Mouse (Mus musculus): ENCODE measurements around the gene Ppp1r27.

Gene Ppp1r27

DNA sequence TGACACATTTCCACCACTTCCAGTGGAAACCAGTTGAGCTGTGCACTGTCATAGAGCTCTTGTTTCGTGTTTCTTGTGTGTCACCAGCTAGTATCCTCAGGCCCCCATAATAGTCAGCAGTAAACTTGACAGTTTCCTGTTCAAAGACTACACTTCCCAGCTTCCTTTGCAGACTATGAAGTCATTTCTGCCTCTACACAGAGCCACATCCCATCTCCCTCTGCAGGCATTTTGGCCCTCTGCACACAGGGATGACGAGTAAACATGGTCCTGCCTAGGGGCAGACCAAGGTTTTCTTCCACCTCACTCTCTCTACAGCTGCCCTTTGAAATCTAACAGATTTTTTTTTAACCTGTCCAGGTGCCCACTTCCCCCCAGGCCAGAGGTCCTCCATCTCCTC is 3.5 kb downstream of the Ppp1r27 start:
- DNase-seq (ENCODE audit: low read depth, low spot score): peak; percentile 71

DNA sequence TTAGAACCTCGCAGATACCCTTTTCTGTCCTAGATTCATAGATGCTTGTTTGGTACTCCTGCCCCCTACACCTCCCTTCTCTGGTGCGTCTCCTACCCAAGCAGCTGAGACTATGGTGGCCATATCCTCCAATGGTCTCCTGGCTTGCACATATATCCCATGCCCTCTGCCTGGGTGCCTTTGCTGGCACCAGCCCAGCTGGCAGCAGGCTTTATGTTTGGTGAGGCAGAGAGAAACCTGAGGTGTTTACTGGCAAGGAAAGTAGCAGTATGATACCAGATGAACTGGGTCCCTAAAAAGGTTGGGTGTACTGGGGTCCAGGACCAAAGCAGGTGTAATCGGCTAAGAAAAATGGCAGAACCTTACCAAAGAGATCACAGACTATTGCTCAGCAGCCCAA is 5.0 kb downstream of the Ppp1r27 start:
- DNase-seq (ENCODE audit: low read depth, low spot score): no peak

DNA sequence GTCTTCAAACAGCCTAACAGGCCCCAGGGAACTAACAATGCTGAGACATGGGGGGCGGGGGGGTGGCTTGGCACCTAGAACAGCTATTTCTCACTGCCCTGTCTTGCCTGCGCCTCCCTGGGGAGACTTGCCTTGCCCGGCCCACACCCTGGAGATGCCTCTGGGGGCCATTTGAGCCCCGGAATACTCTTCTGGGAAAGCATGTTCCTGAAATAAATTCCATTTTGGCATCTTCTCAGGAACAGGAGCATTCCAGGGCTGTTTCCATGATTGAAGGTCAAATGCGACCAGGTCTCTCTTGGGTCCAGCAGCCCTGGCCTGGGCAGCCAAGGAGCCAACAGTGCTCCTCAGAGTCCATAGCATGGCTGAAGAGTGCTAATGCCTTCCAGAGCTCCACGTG is 8.6 kb downstream of the Ppp1r27 start:
- DNase-seq (ENCODE audit: low read depth, low spot score): no peak

DNA sequence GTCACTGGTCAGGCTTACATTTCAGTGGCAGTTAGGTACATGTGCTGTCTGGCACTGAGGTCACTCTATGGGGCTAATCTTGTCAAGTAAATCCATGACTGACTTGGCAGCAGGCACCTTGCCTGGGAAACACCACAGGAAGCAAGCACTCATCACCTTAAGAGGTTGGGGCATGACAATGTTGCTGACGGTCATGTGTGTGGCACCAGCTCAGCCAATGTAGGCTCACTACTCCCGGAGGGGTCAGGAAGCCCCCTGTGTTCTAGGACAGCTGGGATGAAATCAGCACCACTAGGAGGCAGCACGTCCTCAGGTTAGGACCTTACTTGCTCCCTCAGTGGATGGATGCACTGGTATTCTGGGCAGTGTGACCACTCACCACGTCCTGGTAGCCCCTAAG is 9.0 kb downstream of the Ppp1r27 start:
- DNase-seq (ENCODE audit: low read depth, low spot score): peak; percentile 33

DNA sequence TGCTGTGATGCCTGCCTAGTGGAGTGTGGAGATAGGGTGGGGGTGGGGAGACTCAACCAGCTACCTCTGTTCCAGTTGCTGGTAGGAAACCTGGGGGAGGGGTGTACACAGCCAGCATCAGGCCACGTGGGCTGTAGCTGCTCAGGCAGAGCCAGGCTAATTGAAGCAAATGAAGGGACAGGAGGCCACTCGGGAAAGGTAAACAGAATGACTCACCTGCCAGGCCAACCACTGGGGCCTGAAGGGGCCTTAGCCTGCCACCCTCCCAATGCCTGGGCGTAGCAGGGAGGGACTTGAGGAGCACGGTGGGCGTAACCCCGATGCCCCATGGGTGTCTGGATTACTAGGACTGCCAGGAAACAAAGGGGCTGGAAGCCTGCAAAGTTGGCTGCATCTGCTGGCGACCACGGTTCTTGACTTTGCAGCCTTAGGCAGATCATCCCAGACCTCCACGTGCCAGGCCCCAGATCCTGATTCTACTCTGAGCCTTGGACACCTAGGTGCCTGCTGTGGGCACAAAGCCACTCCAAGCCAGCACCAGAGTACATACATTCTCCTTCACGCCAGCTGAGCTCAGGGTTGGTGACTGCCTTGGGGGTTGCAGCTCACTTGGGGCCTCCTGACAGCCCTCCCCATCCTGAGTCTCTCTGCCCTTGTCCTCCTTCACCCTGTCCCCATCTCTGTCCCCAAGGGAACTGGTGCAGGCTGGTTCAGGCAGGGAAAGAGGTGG is 11.5 kb downstream of the Ppp1r27 start:
- no peak for DNase-seq (ENCODE audit: low read depth, low spot score)

DNA sequence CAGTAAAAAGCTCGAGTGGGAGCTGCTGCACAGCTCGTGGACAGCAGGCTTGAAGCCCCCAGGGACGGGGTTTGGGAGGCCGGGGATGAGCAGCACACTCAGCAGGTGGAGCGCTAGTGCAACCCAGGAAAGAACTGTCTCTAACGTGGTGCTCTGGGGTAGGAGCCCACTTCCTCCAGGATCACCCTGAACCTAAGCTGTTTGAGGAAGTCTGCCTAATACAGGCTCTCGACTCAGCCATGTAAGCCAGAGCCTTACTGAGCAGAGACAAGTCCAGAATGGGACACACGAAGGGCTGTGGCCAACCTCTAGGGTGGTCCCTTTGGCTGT is 12.0 kb downstream of the Ppp1r27 start:
- DNase-seq (ENCODE audit: low read depth, low spot score): no peak

DNA sequence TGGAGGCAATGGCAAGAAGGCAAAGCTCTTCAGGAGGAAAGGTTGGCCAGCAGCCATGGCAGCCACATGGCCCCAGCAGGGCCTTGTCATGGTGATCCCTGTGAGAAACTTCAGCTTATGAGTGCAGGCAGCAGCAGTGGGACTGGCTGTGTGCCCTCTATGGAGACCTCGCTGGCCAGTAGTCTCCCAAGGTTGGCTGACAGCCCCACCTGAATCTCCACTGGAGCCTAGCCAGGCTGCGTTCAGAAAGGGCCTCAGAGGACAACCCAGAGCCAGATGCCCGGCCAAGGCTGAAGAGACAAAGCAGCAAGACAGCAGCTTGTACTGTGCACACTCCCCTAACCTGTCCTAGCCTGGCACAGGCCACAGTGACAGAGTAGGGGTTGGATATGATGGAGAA is 12.4 kb downstream of the Ppp1r27 start:
- peak; percentile 47 for DNase-seq (ENCODE audit: low read depth, low spot score)

DNA sequence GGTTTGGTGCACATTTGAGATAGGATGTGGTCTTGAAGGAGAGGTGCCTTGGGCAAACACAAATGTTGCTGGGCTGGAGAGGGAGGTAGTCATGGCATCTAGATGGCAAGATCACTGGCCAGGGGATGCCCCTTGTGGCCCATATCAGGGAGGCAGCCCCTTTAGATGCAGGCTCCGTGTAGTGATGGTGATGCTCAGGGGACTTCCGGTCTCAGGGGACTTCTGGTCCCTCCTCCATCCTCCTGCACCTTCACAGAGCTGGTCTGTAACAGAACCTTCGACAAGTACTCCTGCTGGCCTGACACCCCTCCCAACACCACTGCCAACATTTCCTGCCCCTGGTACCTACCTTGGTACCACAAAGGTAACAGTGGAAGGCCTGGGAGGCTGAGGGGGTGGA is 15.1 kb downstream of the Ppp1r27 start:
- DNase-seq (ENCODE audit: low read depth, low spot score): no peak

DNA sequence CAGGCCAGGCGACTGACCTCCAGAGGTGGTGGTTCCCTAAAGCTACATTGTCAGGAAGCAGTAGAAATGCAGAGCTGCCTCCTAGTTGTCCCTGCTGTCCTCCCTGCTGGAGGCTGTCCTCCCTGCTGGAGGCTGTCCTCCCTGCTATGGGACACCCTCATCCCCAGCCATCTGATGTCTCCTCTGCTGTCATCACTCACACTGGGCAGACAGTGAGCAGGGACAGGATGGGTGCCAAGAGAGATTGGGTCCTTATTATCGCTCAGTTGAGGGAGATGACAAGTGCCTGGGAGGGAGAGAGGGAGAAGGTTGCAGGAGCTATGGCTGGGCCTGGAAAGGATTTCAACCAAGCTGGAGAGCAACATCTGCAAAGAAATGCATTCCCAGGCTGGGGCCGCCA is 15.8 kb downstream of the Ppp1r27 start:
- DNase-seq (ENCODE audit: low read depth, low spot score): no peak

DNA sequence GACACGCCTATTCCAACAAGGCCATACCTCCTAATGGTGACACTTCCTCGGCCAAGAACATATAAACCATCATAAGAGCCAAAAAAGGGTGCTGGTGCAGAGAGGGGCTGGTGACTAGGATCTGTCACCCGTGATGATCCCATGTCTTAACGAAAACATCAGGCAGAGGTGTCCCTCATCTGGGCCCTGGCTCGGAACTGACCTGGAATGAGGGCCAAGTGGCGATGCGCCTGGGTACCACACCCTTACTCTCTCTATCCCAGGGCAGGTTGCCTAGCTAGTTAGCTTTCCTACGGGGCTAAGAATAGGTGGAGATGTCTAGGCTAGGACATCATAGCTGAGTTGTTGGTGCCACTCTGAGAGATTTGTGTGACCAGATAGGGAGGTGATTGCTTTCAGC is 16.8 kb downstream of the Ppp1r27 start:
- DNase-seq (ENCODE audit: low read depth, low spot score): no peak

DNA sequence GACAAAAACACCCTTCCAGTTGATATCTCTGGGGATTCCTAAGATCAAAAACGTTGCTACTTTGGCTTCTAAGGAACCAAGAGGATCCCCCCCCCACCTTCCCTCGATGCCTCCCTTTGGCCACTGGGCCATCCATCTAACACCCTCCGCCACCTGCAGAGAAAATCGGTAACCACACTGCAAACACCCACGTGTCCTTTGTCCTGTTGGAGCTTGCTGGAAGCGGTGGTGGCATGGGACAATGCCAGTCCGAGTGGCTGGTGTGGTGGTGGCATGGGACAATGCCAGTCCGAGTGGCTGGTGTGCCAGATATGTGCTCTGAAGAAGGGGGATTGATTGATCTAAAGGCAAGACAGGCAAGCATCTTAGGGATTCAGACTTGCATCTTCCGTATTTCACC is 19.3 kb downstream of the Ppp1r27 start:
- DNase-seq (ENCODE audit: low read depth, low spot score): no peak

DNA sequence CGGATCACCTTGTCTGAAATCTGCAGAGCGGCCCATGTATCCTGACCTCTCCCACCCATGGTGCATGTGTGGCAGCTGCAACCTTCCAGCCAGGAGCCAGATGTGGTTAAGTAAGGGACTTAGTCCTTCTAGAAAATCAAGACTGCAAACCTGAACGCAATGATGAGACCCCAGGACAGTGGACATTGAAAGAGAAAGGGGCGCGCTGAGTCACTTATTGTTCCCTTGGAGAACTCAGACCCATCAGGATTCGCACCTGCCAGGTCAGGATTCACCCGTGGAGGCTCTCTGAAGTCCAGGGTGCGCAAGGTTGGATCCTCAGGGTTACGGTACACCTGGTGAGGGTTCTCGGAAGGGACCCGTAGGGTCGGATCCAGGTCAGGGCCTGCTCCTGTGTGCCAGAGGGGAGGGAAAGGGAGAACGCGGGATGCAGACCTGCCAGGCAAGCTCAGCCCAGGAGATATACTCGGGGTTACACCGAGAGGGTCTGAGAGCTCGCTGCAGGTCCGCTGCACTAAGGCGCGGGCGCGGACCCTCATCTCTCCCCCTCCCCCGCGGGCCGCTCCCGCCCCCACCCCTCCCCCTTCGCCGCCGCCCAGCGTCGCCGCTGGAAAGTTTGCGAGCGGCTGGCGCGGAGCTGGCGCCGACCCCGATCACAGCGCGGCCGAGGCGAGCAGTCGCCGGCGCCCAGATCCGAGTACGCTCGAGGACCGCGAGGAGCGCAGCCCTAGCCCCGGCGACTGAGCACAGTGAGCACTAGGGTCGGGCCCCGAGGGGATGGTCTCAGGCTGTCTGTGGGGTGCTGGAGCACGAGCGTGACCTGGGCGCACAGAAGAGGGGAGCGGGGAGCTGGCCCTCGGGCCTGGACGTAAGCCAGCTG is 20.6 kb downstream of the Ppp1r27 start, which contains the start of gene Gcgr:
Gcgr (plus strand) TSS at position 615 of the 880 bp plus-strand sequence.
- DNase-seq (ENCODE audit: low read depth, low spot score): no peak

DNA sequence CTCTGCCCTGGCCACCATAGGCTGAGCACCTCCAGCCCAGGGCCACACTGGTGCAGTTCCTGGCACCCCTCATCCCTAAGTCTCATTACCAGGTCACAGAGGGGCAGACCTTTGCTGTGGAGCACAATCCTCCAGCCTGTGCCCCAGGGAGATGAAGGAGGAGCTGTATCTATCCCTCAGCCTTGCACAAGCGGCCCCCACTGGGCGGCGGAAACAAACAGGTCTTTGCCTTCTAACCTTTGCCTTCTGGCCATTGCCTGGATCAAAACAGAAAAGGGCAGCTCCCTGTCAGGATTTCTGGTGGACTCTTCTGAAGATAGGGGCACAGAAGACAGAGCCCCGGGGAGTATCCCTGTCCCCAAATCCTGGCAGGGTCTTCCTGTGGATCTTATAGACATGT is 22.0 kb downstream of the Ppp1r27 start:
- DNase-seq (ENCODE audit: low read depth, low spot score): no peak

DNA sequence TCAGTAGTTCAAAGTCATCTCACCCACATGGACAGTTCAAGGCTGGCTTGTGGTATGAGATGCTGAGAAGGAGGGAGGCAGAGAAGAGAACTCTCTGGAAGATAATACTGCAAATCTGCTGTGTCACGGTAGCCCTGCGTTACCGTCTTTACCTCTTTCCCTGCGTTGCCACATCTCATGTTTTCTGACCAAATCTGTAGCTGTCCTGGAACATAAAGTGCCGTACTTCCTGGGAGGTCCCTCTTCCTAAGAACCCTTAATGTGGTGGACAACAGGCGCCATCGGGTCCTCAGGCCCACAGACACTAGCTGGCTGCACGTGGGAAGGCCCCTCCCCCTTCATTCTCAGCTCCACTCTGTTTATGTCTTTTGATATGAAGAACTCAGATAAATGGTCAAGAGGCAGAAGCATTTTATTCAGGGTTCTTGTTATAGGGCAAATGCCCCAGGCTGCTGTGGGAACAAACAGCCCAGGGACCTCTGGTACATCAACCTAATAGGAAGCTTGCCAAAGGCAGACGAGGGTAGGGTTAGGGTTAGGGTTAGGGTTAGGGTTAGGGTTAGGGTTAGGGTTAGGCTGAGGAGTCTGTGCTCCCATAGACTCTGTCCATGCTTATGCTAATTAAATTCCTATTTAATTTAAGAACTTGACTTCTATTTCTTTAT is 23.1 kb downstream of the Ppp1r27 start:
- no peak for DNase-seq (ENCODE audit: low read depth, low spot score)

DNA sequence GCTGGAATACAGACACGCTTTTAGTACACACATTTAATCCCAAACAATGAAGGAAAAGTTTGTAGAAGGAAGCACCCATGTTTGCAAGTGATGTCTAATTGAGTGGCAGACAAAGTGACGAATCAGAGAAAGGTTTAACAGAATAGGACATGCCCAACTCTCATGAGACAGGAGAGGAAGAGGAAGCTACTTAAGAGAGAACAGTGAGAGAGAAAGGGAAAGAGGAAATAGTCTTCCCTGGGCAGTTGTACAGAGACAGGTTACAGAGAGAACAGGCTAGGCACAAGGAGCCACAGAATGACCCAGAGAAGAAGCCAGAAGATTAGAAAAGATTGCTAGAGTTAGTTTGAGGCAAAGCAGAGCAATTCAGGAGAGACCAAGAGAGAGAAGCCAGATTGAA is 25.0 kb downstream of the Ppp1r27 start:
- peak; percentile 42 for DNase-seq (ENCODE audit: low read depth, low spot score)

DNA sequence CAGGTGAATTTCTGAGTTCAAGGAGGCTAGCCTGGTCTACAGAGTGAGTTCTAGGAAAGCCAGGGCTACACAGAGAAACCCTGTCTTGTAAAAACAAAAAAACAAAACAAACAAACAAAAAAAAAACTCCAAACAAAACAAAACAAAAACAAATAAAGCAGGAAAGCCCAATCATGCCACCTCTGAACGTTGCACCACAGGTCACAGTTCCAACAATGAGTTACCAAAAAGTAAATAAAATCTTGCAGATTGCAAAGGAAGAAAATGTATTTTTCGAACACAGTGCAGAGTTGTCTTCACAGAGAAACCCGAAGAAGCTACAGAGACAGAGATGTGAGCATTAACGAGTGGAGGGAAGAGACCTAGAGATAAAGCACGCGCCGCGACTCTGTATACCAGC is 28.4 kb downstream of the Ppp1r27 start:
- DNase-seq (ENCODE audit: low read depth, low spot score): no peak

DNA sequence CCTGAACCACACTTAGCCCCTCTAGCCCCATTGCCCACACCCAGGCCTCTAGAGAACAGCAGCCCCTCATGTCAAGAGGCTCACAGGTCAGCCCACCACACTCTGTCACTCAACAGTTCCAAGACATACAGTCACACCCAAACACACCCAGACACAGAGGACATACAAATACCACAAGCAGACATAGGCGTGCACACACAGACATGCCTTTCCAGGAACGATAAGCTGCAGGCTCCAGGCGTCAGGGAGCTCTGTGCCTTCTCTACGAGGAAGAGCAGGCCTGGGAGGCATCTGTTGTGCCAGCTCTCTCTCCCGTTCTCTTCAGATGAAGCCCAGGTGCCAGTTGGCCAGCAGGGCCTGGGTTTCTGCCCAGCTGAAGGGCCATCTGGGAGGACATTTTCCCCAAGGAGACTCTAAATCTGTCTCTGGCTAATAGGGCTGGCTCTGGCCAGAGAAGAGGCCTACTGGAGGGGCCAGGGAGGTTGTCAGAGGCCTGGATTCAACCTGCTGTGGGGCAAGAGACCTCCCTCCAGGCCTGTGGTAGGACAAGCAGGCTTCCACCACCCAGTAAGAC is 29.9 kb downstream of the Ppp1r27 start:
- no peak for DNase-seq (ENCODE audit: low read depth, low spot score)

DNA sequence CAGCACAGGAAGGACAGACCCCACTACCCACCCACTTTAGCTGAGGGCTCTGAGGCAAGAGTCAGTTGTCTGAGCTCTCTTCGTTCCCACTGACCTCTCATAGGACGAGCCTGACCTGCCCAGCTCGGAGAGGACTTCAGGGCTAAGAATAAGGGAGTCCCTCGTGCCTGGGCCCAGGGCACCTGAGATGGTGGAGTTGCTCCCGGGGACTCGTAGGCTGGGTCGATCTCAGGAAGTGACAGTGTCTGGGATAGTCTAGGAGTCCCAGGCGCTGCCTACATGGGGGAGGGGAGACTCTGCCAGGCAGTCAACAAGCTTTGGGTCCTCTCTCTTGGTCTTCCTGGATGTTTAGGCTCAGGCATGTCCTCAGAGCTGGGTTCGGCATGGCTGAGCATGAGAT is 30.4 kb downstream of the Ppp1r27 start:
- no peak for DNase-seq (ENCODE audit: low read depth, low spot score)

DNA sequence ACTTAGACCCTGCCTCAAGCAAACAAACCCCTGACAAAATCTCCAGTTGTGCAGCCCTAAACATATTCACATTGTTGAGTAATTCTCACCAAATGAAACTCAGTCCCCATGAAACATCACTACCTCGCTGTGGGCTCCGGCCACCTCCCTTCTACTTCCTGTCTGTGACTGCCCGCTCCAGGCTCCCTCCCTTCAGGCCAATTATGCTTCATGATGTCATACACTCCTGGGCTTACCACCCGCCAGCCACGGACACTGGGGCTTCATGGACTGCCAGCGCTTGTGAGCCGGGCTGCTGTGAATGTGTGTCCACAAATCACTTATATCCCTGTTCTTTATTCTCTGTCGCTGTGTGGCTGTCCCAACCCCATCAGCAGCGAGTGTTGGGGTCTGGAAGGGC is 31.2 kb downstream of the Ppp1r27 start:
- peak; percentile 49 for DNase-seq (ENCODE audit: low read depth, low spot score)

DNA sequence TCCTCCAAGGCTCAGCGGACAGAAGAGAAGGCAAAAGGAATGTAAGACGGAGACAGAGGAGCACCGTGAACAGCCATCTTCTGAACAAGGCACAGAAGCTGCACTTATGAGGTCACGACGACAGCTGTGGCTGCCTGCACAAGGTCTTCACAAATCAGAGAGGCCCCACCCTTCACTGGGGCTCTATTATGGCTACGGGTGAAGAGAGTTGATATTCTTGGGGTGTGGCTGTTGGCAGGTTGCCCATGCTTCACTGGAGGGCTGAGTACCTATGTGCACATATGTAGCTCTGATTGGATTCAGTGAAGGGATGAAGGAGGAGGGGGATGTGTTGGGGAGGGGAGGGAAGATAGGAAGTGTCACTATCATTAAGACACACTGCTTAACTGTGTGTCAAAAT is 32.4 kb downstream of the Ppp1r27 start:
- DNase-seq (ENCODE audit: low read depth, low spot score): no peak

DNA sequence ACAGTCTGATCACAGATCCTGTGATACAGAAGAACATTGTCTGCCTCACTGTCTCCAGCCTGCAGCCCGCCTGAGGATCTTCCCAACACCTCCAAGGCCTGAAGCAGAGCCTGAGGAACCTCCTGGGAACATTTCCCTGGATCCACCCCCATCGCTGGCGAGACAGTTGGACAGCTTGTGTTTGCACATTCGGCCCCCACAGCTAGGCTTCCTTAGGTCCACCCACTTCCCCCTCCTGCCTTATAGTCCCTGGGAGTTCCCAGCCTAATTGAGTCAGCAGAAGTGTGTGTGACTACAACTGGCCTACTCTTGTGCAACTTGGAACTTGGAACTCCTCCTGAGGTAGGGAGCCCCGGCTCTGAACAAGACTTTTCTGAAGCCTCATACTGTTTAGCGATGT is 32.9 kb downstream of the Ppp1r27 start:
- peak; percentile 52 for DNase-seq (ENCODE audit: low read depth, low spot score)

DNA sequence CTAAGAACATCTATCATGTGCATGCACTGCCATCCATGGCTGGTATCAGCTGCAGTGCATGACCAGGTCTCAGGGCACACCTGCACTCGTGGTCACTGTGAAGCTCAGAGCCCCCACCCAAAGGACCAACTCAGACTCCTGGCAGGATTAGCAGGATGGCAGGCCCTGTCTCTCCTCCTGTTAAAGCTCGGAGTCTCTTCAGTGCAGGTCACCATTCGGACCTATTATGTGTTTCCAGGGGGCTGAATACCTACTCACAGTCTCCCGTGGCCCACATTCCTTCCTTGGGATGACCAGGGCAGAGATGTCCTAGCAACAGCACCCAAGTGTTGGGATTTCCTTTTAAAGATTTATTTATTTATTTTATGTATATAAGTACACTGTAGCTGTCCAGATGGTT is 33.8 kb downstream of the Ppp1r27 start:
- no peak for DNase-seq (ENCODE audit: low read depth, low spot score)

All from 3T3-L1 (cell line).